Mouse (Mus musculus) granulocyte monocyte progenitor cell, adult 5-6 weeks (primary cell): ENCODE measurements around the gene Dlx3. TPM values are rescaled to one million over a fixed set of nuclear protein-coding genes. Genes with fewer than 3 reads are reported as not detected.
A peak's percentile ranks its signal among the peaks of the same experiment; 100 is the strongest.

Experiments used
- ATAC-seq: replicated peaks from 2 replicates; pipeline ENCODE4 v1.8.0; 2016; ENCODE audit warnings: mild to moderate bottlenecking, moderate TSS enrichment, inconsistent platforms; ENCODE audit not compliant: poor library complexity, severe bottlenecking
- total RNA-seq, 2 experiments: library from RNA; stranded (forward) in 1 of 2; stranded (reverse) in 1 of 2; fragments of 200-712, 200-1000 nt in 1 of 2; fragments of >200 nt in 1 of 2; fragmentation: Nextera tagmentation in 1 of 2; gene quantifications; 2 replicates each; pipeline ENCODE4 v1.2.3; 2014 to 2017

Gene Dlx3
- total RNA-seq, 2 experiments from 2014 or later = not detected

- no peak for ATAC-seq
These were observed 32.4 kb upstream of the Dlx3 start for GRCm38 (mm10) chr11:95087301-95088228.

- ATAC-seq = peak; percentile 42; the same call in 1 of the 2 replicates
These were observed 31.6 kb upstream of the Dlx3 start for GRCm38 (mm10) chr11:95088286-95088685.

GRCm38 (mm10) chr11:95088857-95089779 is 30.8 kb upstream of the Dlx3 start:
- no peak; the same call in 1 of the 2 replicates for ATAC-seq

- ATAC-seq = no peak
These were observed 26.8 kb upstream of the Dlx3 start for GRCm38 (mm10) chr11:95093077-95093476.

GRCm38 (mm10) chr11:95095596-95095995 is 24.3 kb upstream of the Dlx3 start:
- no peak for ATAC-seq

GRCm38 (mm10) chr11:95096608-95097373 is 23.1 kb upstream of the Dlx3 start:
- no peak for ATAC-seq

GRCm38 (mm10) chr11:95097889-95098288 is 22.0 kb upstream of the Dlx3 start:
- ATAC-seq = no peak

GRCm38 (mm10) chr11:95098346-95099095 is 21.4 kb upstream of the Dlx3 start:
- ATAC-seq = no peak

GRCm38 (mm10) chr11:95100393-95100792 is 19.5 kb upstream of the Dlx3 start:
- no peak for ATAC-seq

- ATAC-seq = no peak
These were observed 18.7 kb upstream of the Dlx3 start for GRCm38 (mm10) chr11:95101071-95101788.

GRCm38 (mm10) chr11:95102161-95102904 is 17.6 kb upstream of the Dlx3 start:
- ATAC-seq = no peak

GRCm38 (mm10) chr11:95104266-95104665 is 15.7 kb upstream of the Dlx3 start:
- ATAC-seq = no peak

GRCm38 (mm10) chr11:95105274-95105874 is 14.5 kb upstream of the Dlx3 start:
- no peak for ATAC-seq

- ATAC-seq = peak; percentile 80
These were observed 13.3 kb upstream of the Dlx3 start for GRCm38 (mm10) chr11:95106440-95107236.

GRCm38 (mm10) chr11:95109000-95109399 is 10.9 kb upstream of the Dlx3 start:
- ATAC-seq = no peak

- ATAC-seq = no peak
These were observed 9.8 kb upstream of the Dlx3 start for GRCm38 (mm10) chr11:95110081-95110480.

- peak; percentile 52 for ATAC-seq
These were observed 2.9 kb upstream of the Dlx3 start for GRCm38 (mm10) chr11:95117030-95117429.
